Mouse (Mus musculus) small intestine, adult 2 months (tissue): ENCODE data around the gene Rin1. TPM values are rescaled to one million over a fixed set of nuclear protein-coding genes. Genes with fewer than 3 reads are reported as not detected.
A peak's percentile ranks its signal among the peaks of the same experiment; 100 is the strongest.

Source experiments
- H3K27ac ChIP-seq: fragments of 200-500 bp; 2 replicates; pipeline ENCODE4 v1.5.1; 2012; ENCODE audit warnings: low read depth, low read length, control low read depth, inconsistent platforms; ENCODE audit not compliant: insufficient read depth
- H3K27me3 ChIP-seq: fragments of 200-500 bp; 2 replicates; pipeline ENCODE4 v1.6.1; 2012; ENCODE audit warnings: mild to moderate bottlenecking, moderate library complexity, low read length, inconsistent platforms; ENCODE audit not compliant: control insufficient read depth, insufficient read depth
- H3K36me3 ChIP-seq: fragments of 200-500 bp; 2 replicates; pipeline ENCODE4 v1.6.1; 2012; ENCODE audit warnings: mild to moderate bottlenecking, low read length, control low read depth, inconsistent platforms; ENCODE audit not compliant: control insufficient read depth, insufficient read depth
- H3K4me1 ChIP-seq: fragments of 200-500 bp; 2 replicates; pipeline ENCODE4 v1.6.1; 2012; ENCODE audit warnings: low read length, inconsistent platforms, mixed read lengths; ENCODE audit not compliant: control insufficient read depth, insufficient read depth, insufficient read length
- H3K4me3 ChIP-seq: fragments of 200-500 bp; 2 replicates; pipeline ENCODE4 v1.5.1; 2012; ENCODE audit warnings: low read depth, mild to moderate bottlenecking, control low read depth, inconsistent platforms, low read length, moderate library complexity
- CTCF ChIP-seq: fragments of 200-500 bp; IDR thresholded peaks from 2 replicates; pipeline ENCODE4 v1.5.1; 2012; ENCODE audit warnings: low read depth, mild to moderate bottlenecking, control low read depth, inconsistent platforms, low read length, moderate library complexity, mixed read lengths; ENCODE audit not compliant: insufficient replicate concordance, insufficient read length; ENCODE audit errors: extremely low read depth
- POLR2A ChIP-seq: fragments of 200-500 bp; IDR thresholded peaks from 2 replicates; pipeline ENCODE4 v1.6.1; 2012; ENCODE audit warnings: low read depth, mild to moderate bottlenecking, control low read depth, inconsistent platforms, low read length, moderate library complexity
- WGBS: fragments of 180-500 bp; shearing (Covaris S2); methylation state at CpG from one replicate; pipeline ENCODE4 v1.1.7; 2018; 5-methylcytosine and 5-hydroxymethylcytosine counted together
- polyA plus RNA-seq: library from polyadenylated mRNA; depleted of rRNA; stranded (reverse); fragments of >200 nt; gene quantifications from 2 replicates; pipeline ENCODE4 v1.2.3, GENCODE M21; 2012

Gene Rin1
- polyA plus RNA-seq, 1 experiment = 8.2 TPM

DNA sequence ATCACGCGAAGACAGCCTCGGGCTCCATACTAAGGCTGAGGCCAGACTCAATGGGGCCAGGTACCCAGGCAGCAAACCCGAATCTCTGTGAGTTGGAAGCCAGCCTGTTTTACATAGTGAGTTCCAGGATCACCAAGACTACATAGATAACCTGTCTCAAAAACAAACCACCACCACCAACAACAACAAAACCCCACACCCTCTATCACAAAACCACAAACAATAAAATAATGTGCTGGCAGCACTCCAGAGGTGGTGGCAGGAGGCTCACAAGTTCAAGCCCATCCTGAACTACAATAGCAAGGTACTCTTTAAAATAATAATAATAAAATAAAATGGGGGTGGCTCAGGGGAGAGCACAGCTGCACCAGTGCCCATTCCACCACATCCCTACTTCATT lies 13.7 kb upstream of the Rin1 start:
- Histone ChIP-seq H3K27ac (no peak overlapping the region), H3K36me3 (no peaks in the 10 kb centered on the region), H3K27me3 (no peaks in the 10 kb centered on the region), H3K4me1 (peaks cover 10% of the 10 kb centered on the region), H3K4me3 (no peak overlapping the region)
- TF ChIP-seq POLR2A = no peak
- no peak for TF ChIP-seq CTCF
- WGBS = 81% methylated on average over 4 of the region's 4 CpGs

DNA sequence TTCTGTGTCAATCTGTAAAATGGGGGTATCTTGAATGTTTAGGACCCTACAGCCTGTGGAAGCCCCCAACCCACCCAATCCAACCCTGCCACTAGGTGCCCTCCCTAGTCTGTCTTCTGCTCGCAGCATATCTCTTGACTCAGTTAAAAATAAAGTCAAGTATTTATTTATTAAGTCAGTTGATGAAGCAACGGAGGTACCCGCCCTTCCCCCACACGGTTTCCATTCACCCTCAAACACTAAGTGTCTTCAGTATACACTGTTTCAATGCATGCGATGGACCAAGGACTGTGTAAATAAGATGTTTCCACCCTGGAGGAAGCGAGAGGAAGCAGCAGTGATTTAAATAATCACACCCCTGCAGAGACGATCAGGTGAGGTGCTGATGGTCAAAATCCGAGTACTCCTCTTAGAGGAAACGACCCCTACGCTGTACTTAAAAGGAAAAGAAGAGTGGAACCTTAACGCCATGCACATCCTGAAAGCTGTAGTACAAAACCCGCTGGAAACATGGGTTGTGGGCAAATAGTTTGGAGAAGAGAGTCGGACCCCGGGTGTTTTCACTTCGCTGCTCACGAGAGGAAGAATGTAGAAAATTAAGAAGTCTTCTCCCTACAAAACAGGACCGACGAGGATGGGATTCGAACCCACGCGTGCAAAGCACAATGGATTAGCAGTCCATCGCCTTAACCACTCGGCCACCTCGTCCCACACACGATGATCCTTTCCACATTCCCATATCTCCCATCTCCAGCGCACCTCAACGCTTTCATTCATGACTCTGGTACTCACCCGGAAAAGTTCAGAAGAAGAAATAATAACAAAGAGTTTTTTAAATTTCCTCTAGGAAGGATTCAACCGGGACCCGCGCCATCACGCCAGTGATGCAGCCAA lies 12.4 kb upstream of the Rin1 start:
- WGBS = 3% methylated on average over 32 of the region's 32 CpGs

DNA sequence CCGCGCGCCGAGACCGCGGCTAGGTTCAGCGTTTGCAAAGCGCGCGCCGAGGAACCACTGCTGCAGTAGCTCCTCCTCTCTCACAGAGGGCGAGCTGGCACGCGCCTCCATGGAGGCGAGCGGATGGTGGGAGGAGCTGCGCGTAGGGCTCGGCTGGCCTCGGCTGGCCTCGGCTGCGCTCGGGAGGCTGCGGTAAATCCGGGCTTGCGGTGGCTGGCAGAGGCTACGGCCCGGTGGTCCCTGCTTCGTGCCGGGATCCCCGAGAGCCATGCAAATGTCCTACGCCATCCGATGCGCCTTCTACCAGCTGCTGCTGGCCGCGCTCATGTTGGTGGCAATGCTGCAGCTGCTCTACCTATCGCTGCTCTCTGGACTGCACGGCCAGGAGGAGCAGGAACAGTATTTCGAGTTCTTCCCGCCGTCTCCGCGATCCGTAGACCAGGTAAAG lies 11.5 kb upstream of the Rin1 start, which contains the start of the genes B4gat1 and AC124502.3:
Gene B4gat1 (plus strand): TSS at position 118 of the 448 bp plus-strand sequence.
Gene AC124502.3 (plus strand): TSS at position 183 of the 448 bp plus-strand sequence.
- peaks cover 10% of the 10 kb centered on the region for H3K4me1 ChIP-seq
- peak within 1 kb of the TSS; percentile 88 for H3K4me3 ChIP-seq
- H3K27me3 ChIP-seq = no peaks in the 10 kb centered on the region
- under 1% methylated on average over 44 of the region's 44 CpGs for WGBS
- TF ChIP-seq POLR2A (0 out of 2 replicates have a peak, but pooled peaks have one; percentile 12), CTCF (peak; percentile 29; the same call in 1 of the 2 replicates)
- peak within 1 kb of the TSS; percentile 47 for H3K27ac ChIP-seq
- H3K36me3 ChIP-seq = no peaks in the 10 kb centered on the region

More for the DNA sequence above, 12.4 kb upstream of the Rin1 start:
- Histone ChIP-seq H3K4me3 (peak overlapping the region; percentile 88), H3K4me1 (peaks cover 10% of the 10 kb centered on the region), H3K27ac (no peak overlapping the region), H3K27me3 (no peaks in the 10 kb centered on the region), H3K36me3 (no peaks in the 10 kb centered on the region)
- no peak for TF ChIP-seq POLR2A
- TF ChIP-seq CTCF = no peak

DNA sequence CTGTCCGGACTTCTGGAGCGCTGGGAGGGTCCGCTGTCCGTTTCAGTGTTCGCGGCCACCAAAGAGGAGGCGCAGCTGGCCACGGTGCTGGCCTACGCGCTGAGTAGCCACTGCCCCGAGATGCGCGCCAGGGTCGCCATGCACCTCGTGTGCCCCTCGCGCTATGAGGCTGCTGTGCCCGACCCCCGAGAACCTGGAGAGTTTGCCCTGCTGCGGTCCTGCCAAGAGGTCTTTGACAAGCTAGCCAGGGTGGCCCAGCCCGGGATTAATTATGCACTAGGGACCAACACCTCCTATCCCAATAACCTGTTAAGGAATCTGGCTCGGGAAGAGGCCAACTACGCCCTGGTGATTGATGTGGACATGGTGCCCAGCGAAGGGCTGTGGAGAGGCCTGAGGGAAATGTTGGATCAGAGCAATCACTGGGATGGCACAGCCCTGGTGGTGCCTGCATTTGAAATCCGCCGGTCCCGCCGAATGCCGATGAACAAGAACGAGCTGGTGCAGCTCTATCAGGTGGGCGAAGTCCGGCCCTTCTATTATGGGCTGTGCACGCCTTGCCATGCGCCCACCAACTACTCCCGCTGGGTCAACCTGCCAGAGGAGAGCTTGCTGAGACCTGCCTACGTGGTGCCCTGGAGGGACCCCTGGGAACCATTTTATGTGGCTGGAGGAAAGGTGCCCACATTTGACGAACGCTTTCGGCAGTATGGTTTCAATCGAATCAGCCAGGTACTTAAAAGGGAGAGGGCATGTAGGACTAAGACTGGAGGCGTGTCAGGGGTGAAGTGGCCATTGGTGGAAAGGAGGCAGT lies 10.8 kb upstream of the Rin1 start:
- Histone ChIP-seq H3K27ac (peak overlapping the region; percentile 47), H3K36me3 (no peaks in the 10 kb centered on the region; the same call in 1 of the 2 replicates), H3K27me3 (no peaks in the 10 kb centered on the region), H3K4me1 (peaks cover 10% of the 10 kb centered on the region), H3K4me3 (peak overlapping the region; percentile 88)
- TF ChIP-seq CTCF = no peak
- TF ChIP-seq POLR2A = no peak
- WGBS = 6% methylated on average over 41 of the region's 41 CpGs

DNA sequence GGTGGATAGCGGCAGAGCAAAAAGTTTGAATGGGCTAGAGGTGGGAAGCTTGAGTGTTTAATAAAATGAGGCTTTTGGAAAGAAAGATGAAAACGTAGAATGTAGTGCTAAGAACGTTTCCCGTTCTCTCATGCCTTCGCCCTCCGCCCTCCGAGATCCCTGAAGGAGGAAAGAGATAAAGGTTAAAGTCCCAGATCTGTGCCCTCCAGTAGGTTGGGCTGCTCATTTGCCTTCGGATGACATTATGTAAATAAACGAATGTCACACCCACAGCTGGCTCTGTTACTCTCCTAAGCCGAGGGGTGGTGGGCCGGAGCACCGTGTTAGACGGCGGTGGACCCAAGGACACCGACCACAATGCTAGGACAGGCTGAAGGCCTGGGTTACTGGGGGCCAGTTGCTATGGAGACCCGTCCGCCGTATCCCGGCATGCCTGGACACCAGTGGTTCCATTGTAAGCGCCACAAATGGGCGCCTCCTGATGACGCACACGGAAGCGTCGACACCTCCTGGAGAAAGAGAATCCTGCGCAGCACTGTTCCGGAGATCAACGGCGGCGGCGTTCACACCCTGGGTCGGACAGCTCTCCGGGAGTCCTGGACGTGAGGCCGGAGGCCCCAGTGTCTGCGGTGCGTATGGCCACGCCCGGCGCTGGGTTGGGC lies 9.3 kb upstream of the Rin1 start, which contains the start of gene Brms1:
Gene Brms1 (plus strand): TSS at position 493 of the 662 bp plus-strand sequence.
- H3K4me3 ChIP-seq = peak within 1 kb of the TSS; percentile 88
- TF ChIP-seq CTCF (no peak), POLR2A (peak; percentile 81)
- H3K4me1 ChIP-seq = peaks cover 10% of the 10 kb centered on the region
- WGBS = 2% methylated on average over 40 of the region's 40 CpGs
- peak within 1 kb of the TSS; percentile 78 for H3K27ac ChIP-seq
- peaks cover 2% of the 10 kb centered on the region; the same call in 1 of the 2 replicates for H3K36me3 ChIP-seq
- H3K27me3 ChIP-seq = no peaks in the 10 kb centered on the region

DNA sequence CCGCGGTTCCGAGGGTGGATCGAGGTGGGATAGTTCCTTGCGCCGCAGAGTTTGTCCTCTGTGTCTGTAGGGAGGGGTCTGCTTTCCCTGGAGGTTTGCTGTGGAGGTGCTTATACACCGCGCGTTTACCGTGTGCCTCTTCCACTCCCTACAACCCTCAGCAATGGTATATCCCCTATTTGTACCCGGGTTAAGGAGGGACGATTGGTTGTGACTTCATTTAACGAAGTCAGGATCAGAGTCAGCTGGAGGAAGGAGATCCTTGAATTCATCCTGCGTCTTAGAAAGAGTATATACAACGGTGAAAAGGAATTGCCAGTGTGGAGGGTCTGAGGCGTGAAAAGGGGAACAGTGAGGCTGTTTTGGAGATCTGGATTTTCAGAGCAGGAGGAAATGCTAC lies 8.7 kb upstream of the Rin1 start:
- H3K4me3 ChIP-seq = peak overlapping the region; percentile 80
- peak overlapping the region; percentile 78 for H3K27ac ChIP-seq
- peaks cover 6% of the 10 kb centered on the region for H3K36me3 ChIP-seq
- TF ChIP-seq CTCF (no peak), POLR2A (no peak)
- peaks cover 10% of the 10 kb centered on the region for H3K4me1 ChIP-seq
- 2% methylated on average over 16 of the region's 16 CpGs for WGBS
- no peaks in the 10 kb centered on the region for H3K27me3 ChIP-seq

DNA sequence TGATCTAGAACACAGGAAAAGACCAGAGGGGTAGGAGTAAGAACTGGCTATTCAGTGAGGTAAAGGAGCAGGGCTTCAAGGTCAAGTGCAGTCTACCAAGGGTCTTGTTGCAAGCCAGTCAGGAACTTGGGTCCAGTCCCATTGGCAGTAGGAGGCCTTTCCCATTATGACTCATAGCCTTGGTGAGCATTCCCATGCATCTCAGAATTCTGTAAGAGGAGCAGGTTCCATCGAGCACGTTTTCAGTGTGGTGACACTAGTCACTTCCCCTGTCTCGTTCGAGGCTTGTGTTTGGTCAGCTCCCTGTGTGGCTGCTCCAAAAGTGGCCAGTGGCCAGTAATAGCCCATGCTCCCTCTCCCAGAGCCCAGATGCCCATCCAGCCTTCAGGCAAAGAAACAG lies 4.8 kb upstream of the Rin1 start:
- Histone ChIP-seq H3K4me3 (no peak overlapping the region), H3K36me3 (peaks cover 25% of the 10 kb centered on the region), H3K27ac (no peak overlapping the region), H3K4me1 (peaks cover 2% of the 10 kb centered on the region), H3K27me3 (no peaks in the 10 kb centered on the region)
- 71% methylated on average over 4 of the region's 4 CpGs for WGBS
- TF ChIP-seq CTCF = no peak
- no peak for TF ChIP-seq POLR2A
